Comparison of ENCODE assay signal across 21 mouse cellular contexts in the genomic region with DNA sequence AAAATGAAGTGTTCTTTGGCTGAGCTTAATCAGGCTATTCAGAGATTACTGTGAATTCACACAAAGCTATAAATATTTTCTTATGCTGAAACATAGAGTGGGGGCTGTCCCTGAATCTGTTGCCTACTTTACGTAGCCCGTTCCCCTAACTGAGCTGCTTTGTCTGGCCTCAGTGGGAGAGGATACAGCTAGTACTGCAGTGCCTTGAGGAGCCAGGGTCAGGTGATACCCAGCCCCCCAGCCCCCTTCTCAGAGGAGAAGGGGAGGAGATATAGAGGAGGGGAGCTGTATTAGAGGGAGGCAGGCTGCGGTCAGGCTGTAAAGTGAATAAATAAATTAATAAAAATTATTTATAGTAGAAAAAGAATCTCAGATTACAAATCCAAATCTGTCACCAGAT.
A peak's percentile ranks its signal among the peaks of the same experiment; 100 is the strongest.
DNase-seq lines count a peak whose midpoint lies in the region; ATAC-seq and TF ChIP-seq lines count a peak whose summit lies in the region.
"Had no signal": no experiment of that assay in that cellular context is flagged by ENCODE, and none has a peak within 500 bp of the region (broad histone marks: within the 10 kb centered on the region; RNA-seq: fewer than 3 reads in every experiment).

No protein-coding gene starts in this region.

- 68% methylated on average over 3 of the region's 3 CpGs for WGBS in forebrain, embryonic 11.5 days
- WGBS in forebrain, embryonic 12.5 days, result 66% methylated on average over 3 of the region's 3 CpGs
- WGBS in hindbrain, postnatal 0 days, result 62% methylated on average over 3 of the region's 3 CpGs

- H3K36me3 ChIP-seq in forebrain, embryonic 11.5 days (ENCODE audit: control insufficient read depth, insufficient read depth, low read length), result peaks cover 2% of the 10 kb centered on the region; the same call in 1 of the 2 replicates
- peaks cover 29% of the 10 kb centered on the region for H3K36me3 ChIP-seq in forebrain, embryonic 12.5 days (replicated peaks)
- peaks cover 0 to 20% of the 10 kb centered on the region in 2 experiments for H3K36me3 ChIP-seq in CH12.LX (replicated peaks in 1 of 2; ENCODE audit: control insufficient read depth in 1 of 2, insufficient read depth in 1 of 2, low read length in 1 of 2)
- peaks cover 9% of the 10 kb centered on the region; the same call in 1 of the 2 replicates for H3K36me3 ChIP-seq in hindbrain, postnatal 0 days (ENCODE audit: insufficient read depth, low read length)
- H3K36me3 ChIP-seq: embryonic facial prominence, embryonic 12.5 days; intestine, embryonic 15.5 days; liver, embryonic 12.5 days had no signal

- H3K9ac ChIP-seq in forebrain, embryonic 11.5 days (ENCODE audit: low read length), result no peak overlapping the region
- no peak overlapping the region for H3K9ac ChIP-seq in forebrain, embryonic 12.5 days
- 0 out of 2 replicates have a peak overlapping the region, but pooled peaks have one; percentile 47 for H3K9ac ChIP-seq in CH12.LX (ENCODE audit: insufficient read depth, low read depth)
- no peak overlapping the region for H3K9ac ChIP-seq in hindbrain, postnatal 0 days (replicated peaks; ENCODE audit: low read length)
- H3K9ac ChIP-seq: embryonic facial prominence, embryonic 12.5 days; intestine, embryonic 15.5 days; limb, embryonic 13.5 days; liver, embryonic 12.5 days had no signal

- in situ Hi-C loops in CH12.LX (cut with MboI; ENCODE audit: low pct_ligation_motif_present, low pct_unique_long_range_greater_than_20kb, low sequenced_read_pairs), result no loop called here

- no peak for DNase-seq in forebrain, embryonic 11.5 days (ENCODE audit: low spot score)
- no peak for DNase-seq in layer of hippocampus, adult 2 months (ENCODE audit: low spot score in 2 of 2)
- DNase-seq in layer of hippocampus, postnatal 36 days, result no peak
- DNase-seq in CH12.LX (ENCODE audit: extremely low read depth), result peak; percentile 66
- DNase-seq in hindbrain, postnatal 0 days (ENCODE audit: low spot score), result no peak
- DNase-seq in testis, postnatal 14 days (ENCODE audit: low spot score), result no peak
- DNase-seq in urinary bladder, postnatal 4 days (ENCODE audit: low spot score in 2 of 2), result no peak
- DNase-seq: adrenal gland, postnatal 36 days; cerebellum, adult 9-11 months; gastrocnemius, adult 2 months; kidney, adult 9 months; kidney, postnatal 14 days; lung, adult 18-20 months; lung, postnatal 10 days had no signal

- no peak overlapping the region for H3K27ac ChIP-seq in forebrain, embryonic 11.5 days (ENCODE audit: low read depth, low read length)
- no peak overlapping the region for H3K27ac ChIP-seq in forebrain, embryonic 12.5 days
- H3K27ac ChIP-seq in layer of hippocampus, adult 2 months, result peak overlapping the region; percentile 64; the same call in 1 of the 2 replicates
- H3K27ac ChIP-seq in CH12.LX (ENCODE audit: insufficient read depth, low read depth), result no peak overlapping the region
- no peak overlapping the region for H3K27ac ChIP-seq in hindbrain, postnatal 0 days
- H3K27ac ChIP-seq: embryonic facial prominence, embryonic 12.5 days; gastrocnemius, adult 2 months; intestine, embryonic 15.5 days; limb, embryonic 13.5 days; liver, embryonic 12.5 days had no signal

- H3K79me2 ChIP-seq in CH12.LX (replicated peaks; ENCODE audit: control insufficient read depth, extremely low read depth, insufficient read depth, poor library complexity, severe bottlenecking), result no peaks in the 10 kb centered on the region

- no peaks in the 10 kb centered on the region for H3K4me1 ChIP-seq in forebrain, embryonic 11.5 days (replicated peaks; ENCODE audit: control insufficient read depth, insufficient read depth, low read length)
- H3K4me1 ChIP-seq in forebrain, embryonic 12.5 days, result 0 out of 2 replicates have a peak, but pooled peaks cover 3% of the 10 kb centered on the region
- peaks cover 0 to 21% of the 10 kb centered on the region in 2 experiments; a peak in 3 of 4 replicates for H3K4me1 ChIP-seq in CH12.LX (ENCODE audit: control insufficient read depth in 1 of 2, insufficient read depth in 2 of 2)
- H3K4me1 ChIP-seq in hindbrain, postnatal 0 days (ENCODE audit: insufficient read depth, low read length), result no peaks in the 10 kb centered on the region
- H3K4me1 ChIP-seq: embryonic facial prominence, embryonic 12.5 days; intestine, embryonic 15.5 days; limb, embryonic 13.5 days; liver, embryonic 12.5 days had no signal

- no peak overlapping the region for H3K4me2 ChIP-seq in forebrain, embryonic 11.5 days (ENCODE audit: low read depth, low read length, severe bottlenecking)
- no peak overlapping the region for H3K4me2 ChIP-seq in forebrain, embryonic 12.5 days
- peak overlapping the region; percentile 76 for H3K4me2 ChIP-seq in CH12.LX (ENCODE audit: insufficient read depth, low read depth, poor library complexity, severe bottlenecking)
- no peak overlapping the region for H3K4me2 ChIP-seq in hindbrain, postnatal 0 days (ENCODE audit: low read depth, low read length)
- H3K4me2 ChIP-seq: embryonic facial prominence, embryonic 12.5 days; heart, embryonic 11.5 days; intestine, embryonic 15.5 days; limb, embryonic 13.5 days; liver, embryonic 12.5 days had no signal

- no peak overlapping the region for H3K4me3 ChIP-seq in forebrain, embryonic 11.5 days (ENCODE audit: low read depth, low read length)
- H3K4me3 ChIP-seq in forebrain, embryonic 12.5 days (replicated peaks), result no peak overlapping the region
- no peak overlapping the region for H3K4me3 ChIP-seq in layer of hippocampus, adult 2 months
- H3K4me3 ChIP-seq in CH12.LX (replicated peaks in 1 of 3; ENCODE audit: low read depth in 2 of 3, low read length in 2 of 3, poor library complexity in 1 of 3), result no peak overlapping the region
- no peak overlapping the region for H3K4me3 ChIP-seq in hindbrain, postnatal 0 days (ENCODE audit: low read length)
- H3K4me3 ChIP-seq: embryonic facial prominence, embryonic 12.5 days; gastrocnemius, adult 2 months; intestine, embryonic 15.5 days; limb, embryonic 13.5 days; liver, embryonic 12.5 days had no signal

- no peak for TF ChIP-seq POLR2A in CH12.LX (IDR thresholded peaks at IDR 0.05; ENCODE audit: low read depth, low read length)

- ATAC-seq in forebrain, embryonic 11.5 days (replicated peaks; ENCODE audit: low FRiP score), result peak; percentile 61
- no peak; the same call in 1 of the 2 replicates for ATAC-seq in forebrain, embryonic 12.5 days (ENCODE audit: low FRiP score)
- peak; percentile 24; the same call in 1 of the 2 replicates for ATAC-seq in hindbrain, postnatal 0 days
- ATAC-seq: CD4-positive, CD25-positive, alpha-beta regulatory T cell, adult 4 months; liver, embryonic 12.5 days had no signal

- no peaks in the 10 kb centered on the region for H3K27me3 ChIP-seq in forebrain, embryonic 11.5 days (ENCODE audit: control insufficient read depth, insufficient read depth, low read length)
- no peaks in the 10 kb centered on the region for H3K27me3 ChIP-seq in forebrain, embryonic 12.5 days
- H3K27me3 ChIP-seq in CH12.LX (replicated peaks), result no peaks in the 10 kb centered on the region
- no peaks in the 10 kb centered on the region for H3K27me3 ChIP-seq in hindbrain, postnatal 0 days (ENCODE audit: insufficient read depth, low read length)
- H3K27me3 ChIP-seq: embryonic facial prominence, embryonic 12.5 days; intestine, embryonic 15.5 days; limb, embryonic 13.5 days; liver, embryonic 12.5 days had no signal

- no peak for TF ChIP-seq EP300 in CH12.LX (IDR thresholded peaks at IDR 0.05; ENCODE audit: low read length)

- dilution Hi-C loops in CH12.LX (cut with MboI; ENCODE audit: extremely low pct_ligation_motif_present, extremely low pct_unique_long_range_greater_than_20kb, low sequenced_read_pairs), result no loop called here

- TF ChIP-seq RAD21 in CH12.LX (IDR thresholded peaks at IDR 0.05; ENCODE audit: low read depth, low read length), result no peak

- no peaks in the 10 kb centered on the region for H3K9me3 ChIP-seq in forebrain, embryonic 11.5 days (ENCODE audit: control insufficient read depth, low read length)
- H3K9me3 ChIP-seq in forebrain, embryonic 12.5 days, result no peaks in the 10 kb centered on the region
- no peaks in the 10 kb centered on the region for H3K9me3 ChIP-seq in CH12.LX (replicated peaks; ENCODE audit: low read length)
- H3K9me3 ChIP-seq in hindbrain, postnatal 0 days (ENCODE audit: low read length), result no peaks in the 10 kb centered on the region
- H3K9me3 ChIP-seq: embryonic facial prominence, embryonic 12.5 days; intestine, embryonic 15.5 days; limb, embryonic 13.5 days; liver, embryonic 12.5 days had no signal

- TF ChIP-seq CTCF in layer of hippocampus, adult 2 months (conservative IDR thresholded peaks at IDR 0.05), result no peak
- TF ChIP-seq CTCF in CH12.LX (conservative IDR thresholded peaks at IDR 0.05 in 1 of 2, IDR thresholded peaks at IDR 0.05 in 1 of 2; ENCODE audit: low read depth in 2 of 2, low read length in 2 of 2), result no peak
- TF ChIP-seq CTCF in hindbrain, postnatal 0 days (IDR thresholded peaks at IDR 0.05; ENCODE audit: low read depth), result no peak

TF ChIP-seq in CH12.LX, 34 proteins besides CTCF, POLR2A, EP300 and RAD21:
- TF ChIP-seq ETS1 (conservative IDR thresholded peaks at IDR 0.05; ENCODE audit: low read depth, low read length), result no peak
- TF ChIP-seq USF1 (IDR thresholded peaks at IDR 0.05; ENCODE audit: low read depth, low read length), result no peak
- TF ChIP-seq MYC (IDR thresholded peaks at IDR 0.05; ENCODE audit: low read depth, low read length), result no peak
- no peak for TF ChIP-seq USF2 (conservative IDR thresholded peaks at IDR 0.05; ENCODE audit: low read depth, low read length)
- TF ChIP-seq MAZ (IDR thresholded peaks at IDR 0.05; ENCODE audit: low read depth, low read length), result no peak
- TF ChIP-seq KAT2A (IDR thresholded peaks at IDR 0.05; ENCODE audit: insufficient replicate concordance, low read length), result no peak
- no peak for TF ChIP-seq IRF4 (IDR thresholded peaks at IDR 0.05; ENCODE audit: low read depth, low read length)
- no peak for TF ChIP-seq JUN (IDR thresholded peaks at IDR 0.05; ENCODE audit: insufficient read depth, low read depth, low read length)
- no peak for TF ChIP-seq CHD2 (IDR thresholded peaks at IDR 0.05; ENCODE audit: low read length)
- no peak for TF ChIP-seq MAFK (IDR thresholded peaks at IDR 0.05; ENCODE audit: insufficient replicate concordance, low read length)
- TF ChIP-seq HCFC1 (IDR thresholded peaks at IDR 0.05; ENCODE audit: low read depth, low read length), result no peak
- TF ChIP-seq NELFE (IDR thresholded peaks at IDR 0.05; ENCODE audit: low read depth, low read length), result no peak
- TF ChIP-seq POLR2AphosphoS2 (IDR thresholded peaks at IDR 0.05; ENCODE audit: low read depth, low read length), result no peak
